Mouse (Mus musculus) lung, postnatal 0 days (tissue): ENCODE results near the gene Eng.

ENCODE experiments used
- CTCF ChIP-seq: IDR thresholded peaks from 2 replicates; pipeline ENCODE4 v1.5.1; 2016; ENCODE audit warnings: antibody characterized with exemption, mild to moderate bottlenecking
- EP300 ChIP-seq: IDR thresholded peaks from 2 replicates; pipeline ENCODE4 v1.6.1; 2016; ENCODE audit warnings: antibody characterized with exemption, mild to moderate bottlenecking, control low read depth

- no peak for TF ChIP-seq EP300
- TF ChIP-seq CTCF: no peak
Observed at GRCm38 (mm10) chr2:32628044-32628550, 18.3 kb upstream of the Eng start.
